Mouse (Mus musculus) adrenal gland, adult 8-10 months (tissue): ENCODE measurements around the gene Gm14322. TPM values are rescaled to one million over a fixed set of nuclear protein-coding genes. Genes with fewer than 3 reads are reported as not detected.
A peak's percentile ranks its signal among the peaks of the same experiment; 100 is the strongest.
"Not testable (repeated sequence)": the region's sequence is repeated elsewhere in the genome, so short reads cannot be mapped to it uniquely, and the experiment has no call there.

Source experiments
- DNase-seq: peaks from one replicate; pipeline ENCODE4 v3.0.0; 2022
- total RNA-seq, 4 experiments: library from RNA; stranded (reverse); gene quantifications; 2 replicates each; pipeline ENCODE4 v1.2.4; 2022

Gene Gm14322
- total RNA-seq = 10 to 100 TPM; 21.7 to 29.8 (median 28.7) TPM

DNA sequence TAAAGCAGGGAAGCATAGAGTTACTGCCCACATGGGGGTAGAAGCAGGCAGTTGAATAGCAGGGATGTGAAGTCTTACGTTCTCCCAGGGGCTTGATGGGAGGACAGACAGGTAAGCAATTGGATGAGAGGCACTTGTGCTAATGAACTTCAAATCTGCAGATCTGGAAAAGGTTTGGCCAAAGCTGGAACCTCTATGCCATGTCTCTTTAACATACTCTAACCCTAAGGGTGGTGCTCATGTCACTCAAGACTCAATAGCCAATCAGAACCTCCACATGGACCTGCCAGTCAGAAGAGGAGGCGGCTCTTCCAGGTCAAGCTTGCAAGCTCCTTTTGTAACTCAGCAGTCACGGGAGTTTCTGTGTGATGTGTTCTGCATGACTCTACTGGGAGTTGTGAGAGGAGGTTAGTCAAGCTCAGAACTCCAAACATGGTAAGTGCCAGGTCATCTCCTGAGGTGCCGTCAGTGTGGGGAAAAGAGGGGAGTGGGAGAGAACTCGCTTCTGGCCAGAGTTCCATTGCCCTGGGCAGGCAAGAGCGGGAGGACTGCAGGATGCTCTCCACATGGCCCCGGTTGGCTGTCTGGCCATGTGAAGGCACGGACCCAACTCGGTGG is at the start of gene Gm14322:
TSS of gene Gm14322 (plus strand) at position 348 of the 618 bp plus-strand sequence.
- DNase-seq = peak; percentile 29

DNA sequence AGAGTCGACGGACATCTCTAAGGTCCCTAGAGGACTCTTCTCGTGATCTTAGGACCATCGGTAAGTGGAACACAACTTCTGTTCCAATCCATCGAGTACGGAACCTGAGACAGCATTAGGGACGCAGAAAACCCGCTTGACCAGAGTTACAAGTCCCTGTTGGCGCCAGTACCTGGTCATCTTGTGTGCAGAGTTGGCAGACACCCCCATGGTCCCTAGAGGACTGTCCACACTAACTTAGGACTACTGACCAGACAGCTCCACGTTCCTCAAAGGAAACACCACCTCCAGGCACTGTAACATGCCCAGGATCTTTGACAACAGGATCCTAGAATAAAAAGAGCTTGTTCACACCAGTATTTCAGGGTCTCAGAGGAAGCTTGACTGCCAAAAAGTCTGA is 17.6 kb upstream of the Gm14322 start:
- not testable (repeated sequence) for DNase-seq

DNA sequence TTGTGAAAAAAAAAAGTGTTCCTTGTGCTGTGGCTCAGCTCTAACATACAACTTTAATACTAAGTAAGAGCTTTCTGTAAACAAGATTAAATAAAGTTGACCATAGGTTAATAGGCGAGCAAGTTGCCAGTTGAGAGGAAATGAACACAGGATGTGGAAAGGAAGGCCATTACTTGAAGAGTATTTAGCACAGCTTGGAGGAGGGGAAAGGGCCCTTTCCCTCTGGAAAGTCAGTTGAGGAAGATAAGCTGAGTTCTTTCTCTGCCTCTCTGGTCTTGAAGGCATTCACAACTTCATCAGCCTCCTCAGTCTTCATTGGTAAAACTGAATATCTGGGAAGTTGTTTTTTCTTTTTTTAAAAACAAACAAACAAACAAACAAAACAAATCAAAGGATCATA is 28.3 kb downstream of the Gm14322 start:
- not testable (repeated sequence) for DNase-seq

DNA sequence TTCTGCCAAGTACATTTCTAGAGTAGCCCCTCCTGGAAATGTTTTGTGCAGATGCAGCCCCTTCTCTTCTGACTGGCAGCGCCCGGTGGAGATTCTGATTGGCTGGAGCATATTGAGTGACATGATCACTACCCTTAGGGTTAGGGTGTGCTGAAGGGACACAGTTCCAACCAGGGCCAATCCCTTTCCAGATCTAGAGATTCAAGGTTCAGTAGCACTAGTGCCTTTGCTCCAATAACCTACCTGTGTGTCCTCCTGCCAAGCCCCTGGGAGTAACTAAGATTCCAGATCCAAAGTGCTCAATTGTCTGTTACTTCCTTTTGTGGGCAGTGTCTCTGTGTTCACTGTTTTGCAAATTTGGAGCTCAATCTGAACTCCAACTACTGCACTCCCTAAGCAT is 47.1 kb downstream of the Gm14322 start:
- not testable (repeated sequence) for DNase-seq

Other genes starting within 250 kb of the Gm14322 start
- 1 to 10 TPM in 1 of 4 experiments, under 1 TPM in 1, not detected in 2; 0.44 to 3.4 TPM for gene Gm14406, start 181.1 kb upstream of the Gm14322 start, total RNA-seq
- gene Gm14325, start 81.0 kb downstream of the Gm14322 start, total RNA-seq = 100 to 1,000 TPM; 120 to 247 (median 180) TPM
- 10 to 100 TPM in 2 of 4 experiments, 1 to 10 TPM in 2; 7.3 to 15.4 (median 11.7) TPM for gene Gm14327, start 137.8 kb downstream of the Gm14322 start, total RNA-seq
- 1 to 10 TPM; 1.6 to 2.3 (median 1.9) TPM for gene Zfp972, start 166.3 kb downstream of the Gm14322 start, total RNA-seq
- 10 to 100 TPM; 31.9 to 43.2 (median 36.3) TPM for gene Gm14326, start 198.0 kb downstream of the Gm14322 start, total RNA-seq